Mouse (Mus musculus) lung, postnatal 0 days (tissue): Measurements from ENCODE around the gene Zer1.

Source experiments
- CTCF ChIP-seq: IDR thresholded peaks from 2 replicates; pipeline ENCODE4 v1.5.1; 2016; ENCODE audit warnings: antibody characterized with exemption, mild to moderate bottlenecking
- EP300 ChIP-seq: IDR thresholded peaks from 2 replicates; pipeline ENCODE4 v1.6.1; 2016; ENCODE audit warnings: antibody characterized with exemption, mild to moderate bottlenecking, control low read depth

GRCm38 (mm10) chr2:30049831-30050230, 74.6 kb downstream of the Zer1 start:
- TF ChIP-seq CTCF = no peak
- no peak for TF ChIP-seq EP300
